Comparison of ENCODE assay signal across 8 mouse cellular contexts in genomic region chr8:129263211-129263927, GRCm38 (mm10). TPM values are rescaled to one million over a fixed set of nuclear protein-coding genes. Genes with fewer than 3 reads are reported as not detected.
DNase-seq lines count a peak whose midpoint lies in the region; ATAC-seq and TF ChIP-seq lines count a peak whose summit lies in the region.
"Not testable (repeated sequence)": the region's sequence is repeated elsewhere in the genome, so short reads cannot be mapped to it uniquely, and the experiment has no call there.

No protein-coding gene starts in this region.

- H3K9ac ChIP-seq in embryonic facial prominence, embryonic 13.5 days, result peak overlapping the region; percentile 73
- peak overlapping the region; percentile 61 for H3K9ac ChIP-seq in heart, adult 2 months (ENCODE audit: low read depth, low read length)
- peak overlapping the region; percentile 55 for H3K9ac ChIP-seq in limb, embryonic 12.5 days (replicated peaks)
- H3K9ac ChIP-seq in midbrain, embryonic 14.5 days (replicated peaks; ENCODE audit: low read length), result peak overlapping the region; percentile 50

- peak; percentile 71 for DNase-seq in 3T3-L1 (ENCODE audit: low read depth, low spot score)
- DNase-seq in adrenal gland, postnatal 36 days, result peak; percentile 82 to 84
- peak; percentile 79 to 86 for DNase-seq in heart, adult 2 months
- peak; percentile 73 to 84 for DNase-seq in kidney, adult 8-10 months
- DNase-seq in midbrain, embryonic 14.5 days, result peak; percentile 77
- peak; percentile 62 to 67 for DNase-seq in spleen, adult 18-20 months

- H3K4me1 ChIP-seq in embryonic facial prominence, embryonic 13.5 days; heart, adult 2 months (ENCODE audit: control insufficient read depth, insufficient read depth, low read length); limb, embryonic 12.5 days (replicated peaks); midbrain, embryonic 14.5 days (ENCODE audit: control insufficient read depth, insufficient read depth, low read length): not testable (repeated sequence)

- intact Hi-C loops in heart, adult 2 months (cut with DNase I), result loop anchor here (2.0 kb wide), 1 partner anchor 29 kb away; the partner anchor contains the start of gene 2610044O15Rik8

- peak overlapping the region; percentile 58 for H3K4me3 ChIP-seq in embryonic facial prominence, embryonic 13.5 days
- H3K4me3 ChIP-seq in heart, adult 2 months, result peak overlapping the region; percentile 61
- peak overlapping the region; percentile 53 for H3K4me3 ChIP-seq in limb, embryonic 12.5 days (replicated peaks)
- H3K4me3 ChIP-seq in midbrain, embryonic 14.5 days (replicated peaks; ENCODE audit: low read depth, low read length), result peak overlapping the region; percentile 47

- not testable (repeated sequence) for H3K27ac ChIP-seq in embryonic facial prominence, embryonic 13.5 days; limb, embryonic 12.5 days
- peak overlapping the region; percentile 40; the same call in 1 of the 2 replicates for H3K27ac ChIP-seq in heart, adult 2 months
- H3K27ac ChIP-seq in midbrain, embryonic 14.5 days (replicated peaks; ENCODE audit: low read depth, low read length), result peak overlapping the region; percentile 63

- peak overlapping the region; percentile 71 for H3K4me2 ChIP-seq in embryonic facial prominence, embryonic 13.5 days
- H3K4me2 ChIP-seq in limb, embryonic 12.5 days, result peak overlapping the region; percentile 66
- H3K4me2 ChIP-seq in midbrain, embryonic 14.5 days (ENCODE audit: low read length), result peak overlapping the region; percentile 67

- H3K79me2 ChIP-seq in heart, adult 2 months (replicated peaks; ENCODE audit: control insufficient read depth, insufficient read depth, low read length), result not testable (repeated sequence)

- not testable (repeated sequence) for TF ChIP-seq POLR2A in heart, adult 2 months (IDR thresholded peaks at IDR 0.05; ENCODE audit: insufficient read depth, low read depth, low read length)

- H3K9me3 ChIP-seq in embryonic facial prominence, embryonic 13.5 days; limb, embryonic 12.5 days: not testable (repeated sequence)
- H3K9me3 ChIP-seq in midbrain, embryonic 14.5 days (ENCODE audit: control insufficient read depth, low read length), result peaks cover 16% of the 10 kb centered on the region

- not testable (repeated sequence) for H3K27me3 ChIP-seq in embryonic facial prominence, embryonic 13.5 days; heart, adult 2 months (ENCODE audit: control insufficient read depth, insufficient read depth, low read length); limb, embryonic 12.5 days; midbrain, embryonic 14.5 days (ENCODE audit: control insufficient read depth, insufficient read depth, low read length)

- not testable (repeated sequence) for TF ChIP-seq EP300 in heart, adult 2 months (IDR thresholded peaks at IDR 0.05; ENCODE audit: insufficient read depth, low read depth, low read length)

- 2% methylated on average over 24 of the region's 24 CpGs for WGBS in embryonic facial prominence, embryonic 13.5 days
- under 1% methylated on average over 24 of the region's 24 CpGs for WGBS in heart, adult 2 months
- under 1% methylated on average over 24 of the region's 24 CpGs for WGBS in limb, embryonic 12.5 days
- WGBS in midbrain, embryonic 14.5 days, result 1% methylated on average over 22 of the region's 24 CpGs

- H3K36me3 ChIP-seq in embryonic facial prominence, embryonic 13.5 days, result peaks cover 10% of the 10 kb centered on the region
- not testable (repeated sequence) for H3K36me3 ChIP-seq in heart, adult 2 months (ENCODE audit: control insufficient read depth, insufficient read depth, low read length); limb, embryonic 12.5 days; midbrain, embryonic 14.5 days (ENCODE audit: control insufficient read depth, insufficient read depth, low read length)

- ATAC-seq in embryonic facial prominence, embryonic 13.5 days (ENCODE audit: insufficient number of reproducible peaks, insufficient read depth, low FRiP score, low TSS enrichment, low read depth), result peak; percentile 88
- peak; percentile 98 for ATAC-seq in limb, embryonic 12.5 days (ENCODE audit: insufficient number of reproducible peaks, insufficient read depth, low FRiP score, low TSS enrichment, low read depth)
- ATAC-seq in midbrain, embryonic 14.5 days (ENCODE audit: low FRiP score, low TSS enrichment), result peak; percentile 97

- TF ChIP-seq CTCF in heart, adult 2 months (IDR thresholded peaks at IDR 0.05), result not testable (repeated sequence)

RNA-seq across cellular contexts. Expression of gene 2610044O15Rik8, which starts 29.2 kb away (rescaled TPM):
- 10 to 100 TPM; 10.1 to 14.2 TPM for total RNA-seq in adrenal gland, postnatal 36 days (2021)
- polyA plus RNA-seq in embryonic facial prominence, embryonic 13.5 days (2015; fragmentation: Nextera tagmentation; extraction: Ambion mirVana), result 28.4 and 31.6 TPM in 2 replicates
- total RNA-seq in heart, adult 2 months (2021), result 10 to 100 TPM; 14.5 to 17.2 TPM
- polyA plus RNA-seq in heart, adult 2 months (2012; rRNA removed), result 4.8 and 9.3 TPM in 2 replicates
- 23.9 and 28.3 TPM in 2 replicates for polyA plus RNA-seq in limb, embryonic 12.5 days (2016; fragmentation: Nextera tagmentation; extraction: Ambion mirVana)
- polyA plus RNA-seq in midbrain, embryonic 14.5 days (2014; fragmentation: Nextera tagmentation; extraction: Ambion mirVana), result 27.4 and 30.4 TPM in 2 replicates
